ENCODE assay signal across 8 mouse cellular contexts in the genomic region with DNA sequence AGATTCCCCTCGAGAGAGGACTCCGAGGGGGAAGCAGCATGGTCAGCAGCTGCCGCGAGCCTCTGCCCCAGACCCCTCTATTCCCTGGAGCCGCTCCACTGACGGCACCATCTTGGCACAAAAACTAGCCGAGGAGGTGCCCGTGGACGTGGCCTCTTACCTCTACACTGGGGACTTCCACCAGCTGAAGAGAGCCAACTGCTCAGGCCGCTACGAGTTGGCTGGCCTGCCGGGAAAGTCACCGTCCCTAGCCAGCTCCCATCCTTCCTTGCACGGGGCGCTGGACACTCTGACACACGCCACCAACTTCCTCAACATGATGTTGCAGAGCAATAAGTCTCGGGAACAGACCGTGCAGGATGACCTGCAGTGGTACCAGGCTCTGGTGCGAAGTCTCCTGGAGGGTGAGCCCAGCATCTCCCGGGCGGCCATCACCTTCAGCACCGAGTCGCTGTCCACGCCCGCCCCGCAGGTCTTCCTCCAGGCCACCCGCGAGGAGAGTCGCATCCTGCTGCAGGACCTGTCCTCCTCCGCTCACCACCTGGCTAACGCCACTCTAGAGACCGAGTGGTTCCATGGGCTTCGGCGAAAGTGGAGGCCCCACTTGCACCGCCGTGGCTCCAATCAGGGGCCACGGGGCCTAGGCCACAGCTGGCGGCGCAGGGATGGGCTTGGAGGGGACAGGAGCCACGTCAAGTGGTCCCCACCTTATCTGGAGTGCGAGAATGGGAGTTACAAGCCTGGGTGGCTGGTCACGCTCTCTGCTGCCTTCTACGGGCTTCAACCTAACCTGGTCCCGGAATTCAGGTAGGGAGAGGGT. TPM values are rescaled to one million over a fixed set of nuclear protein-coding genes. Genes with fewer than 3 reads are reported as not detected.
A peak's percentile ranks its signal among the peaks of the same experiment; 100 is the strongest.
DNase-seq lines count a peak whose midpoint lies in the region; ATAC-seq lines count a peak whose summit lies in the region.

No protein-coding gene starts in this region.

- peak overlapping the region; percentile 24; the same call in 1 of the 2 replicates for H3K4me2 ChIP-seq in embryonic facial prominence, embryonic 14.5 days (ENCODE audit: low read depth, low read length)
- peak overlapping the region; percentile 70 for H3K4me2 ChIP-seq in neural tube, embryonic 13.5 days

- peaks cover 30% of the 10 kb centered on the region for H3K27me3 ChIP-seq in embryonic facial prominence, embryonic 14.5 days (replicated peaks; ENCODE audit: control insufficient read depth, insufficient read depth, low read length)
- peaks cover 35% of the 10 kb centered on the region for H3K27me3 ChIP-seq in neural tube, embryonic 13.5 days

- H3K36me3 ChIP-seq in embryonic facial prominence, embryonic 14.5 days (ENCODE audit: control insufficient read depth, insufficient read depth, low read length), result no peaks in the 10 kb centered on the region
- no peaks in the 10 kb centered on the region for H3K36me3 ChIP-seq in neural tube, embryonic 13.5 days

- DNase-seq in kidney, postnatal 10 days, result peak; percentile 38
- DNase-seq in kidney, adult 9 months, result no peak
- peak; percentile 73 for DNase-seq in cerebellum, adult 11-12 months
- DNase-seq in embryonic facial prominence, embryonic 14.5 days (ENCODE audit: low spot score), result peak; percentile 3
- peak; percentile 65 to 69 for DNase-seq in kidney, postnatal 4 days
- no peak for DNase-seq in lung, postnatal 10 days

- no peaks in the 10 kb centered on the region for H3K9me3 ChIP-seq in embryonic facial prominence, embryonic 14.5 days (ENCODE audit: control insufficient read depth, low read length)
- no peaks in the 10 kb centered on the region for H3K9me3 ChIP-seq in neural tube, embryonic 13.5 days

- H3K4me1 ChIP-seq in embryonic facial prominence, embryonic 14.5 days (ENCODE audit: control insufficient read depth, insufficient read depth, low read length), result no peaks in the 10 kb centered on the region
- peaks cover 22% of the 10 kb centered on the region for H3K4me1 ChIP-seq in neural tube, embryonic 13.5 days (replicated peaks)

- H3K4me3 ChIP-seq in embryonic facial prominence, embryonic 14.5 days (ENCODE audit: low read depth, low read length), result no peak overlapping the region; the same call in 1 of the 2 replicates
- H3K4me3 ChIP-seq in neural tube, embryonic 13.5 days, result peak overlapping the region; percentile 60

- ATAC-seq in embryonic facial prominence, embryonic 14.5 days (ENCODE audit: low read depth), result no peak
- peak; percentile 13; the same call in 1 of the 2 replicates for ATAC-seq in neural tube, embryonic 13.5 days (ENCODE audit: low read depth)
- no peak for ATAC-seq in CD4-positive, CD25-positive, alpha-beta regulatory T cell, adult 4 months

- H3K9ac ChIP-seq in embryonic facial prominence, embryonic 14.5 days (ENCODE audit: low read depth, low read length), result no peak overlapping the region
- H3K9ac ChIP-seq in neural tube, embryonic 13.5 days, result peak overlapping the region; percentile 73

- H3K27ac ChIP-seq in embryonic facial prominence, embryonic 14.5 days (replicated peaks; ENCODE audit: low read depth, low read length), result no peak overlapping the region
- no peak overlapping the region for H3K27ac ChIP-seq in neural tube, embryonic 13.5 days (replicated peaks)

- 15% methylated on average over 41 of the region's 44 CpGs for WGBS in embryonic facial prominence, embryonic 14.5 days
- 14% methylated on average over 44 of the region's 44 CpGs for WGBS in neural tube, embryonic 13.5 days

RNA-seq across cellular contexts. Expression of a gene that starts 1.2 kb away (rescaled TPM):
- 0.30 and 0.32 TPM in 2 replicates for polyA plus RNA-seq in embryonic facial prominence, embryonic 14.5 days (2014; fragmentation: Nextera tagmentation; extraction: Ambion mirVana)
- 2.2 and 2.5 TPM in 2 replicates for polyA plus RNA-seq in neural tube, embryonic 13.5 days (2015; fragmentation: Nextera tagmentation; extraction: Ambion mirVana)
- polyA plus RNA-seq in CD4-positive, CD25-positive, alpha-beta regulatory T cell, adult 4 months (2017; shearing (Covaris generic)), result not detected

Comparison
In these comparisons a context has a peak if more than half of its experiments do, and no peak if none do; other contexts are left out.
1. DNase-seq: peak in kidney, postnatal 10 days (single experiment), cerebellum, adult 11-12 months (single experiment), embryonic facial prominence, embryonic 14.5 days (single experiment) and kidney, postnatal 4 days (2 of 2); none in kidney, adult 9 months (single experiment) and lung, postnatal 10 days (single experiment).